32 mouse cellular contexts compared by ENCODE assay signal in the genomic region with DNA sequence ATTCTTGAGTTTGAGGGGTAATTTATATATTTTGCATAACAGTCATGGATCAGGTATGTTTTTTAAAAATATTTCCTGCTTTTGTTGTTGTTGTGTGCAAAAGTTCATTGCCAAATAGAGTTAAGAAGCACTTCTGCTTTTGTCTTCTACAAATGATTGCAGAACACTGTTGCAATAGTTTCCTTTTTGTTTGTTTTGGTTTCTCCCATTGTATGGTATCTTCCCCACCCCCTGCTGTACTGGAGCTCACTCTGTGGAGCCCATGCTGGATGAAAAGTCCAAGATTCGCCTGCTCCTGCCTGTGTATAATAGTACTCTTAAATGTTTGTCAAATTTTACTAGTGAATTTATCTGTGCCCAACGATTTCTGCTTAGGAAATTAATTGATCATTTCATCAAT. TPM values are rescaled to one million over a fixed set of nuclear protein-coding genes. Genes with fewer than 3 reads are reported as not detected.
DNase-seq lines count a peak whose midpoint lies in the region; ATAC-seq and TF ChIP-seq lines count a peak whose summit lies in the region.
"Had no signal": no experiment of that assay in that cellular context is flagged by ENCODE, and none has a peak within 500 bp of the region (broad histone marks: within the 10 kb centered on the region; RNA-seq: fewer than 3 reads in every experiment).

No protein-coding gene starts in this region.

- no peaks in the 10 kb centered on the region for H3K27me3 ChIP-seq in lung, postnatal 0 days (replicated peaks; ENCODE audit: insufficient read depth, low read length)
- no peaks in the 10 kb centered on the region for H3K27me3 ChIP-seq in liver, postnatal 0 days (ENCODE audit: insufficient read depth, low read length)
- no peaks in the 10 kb centered on the region for H3K27me3 ChIP-seq in forebrain, postnatal 0 days (ENCODE audit: insufficient read depth, low read length)
- H3K27me3 ChIP-seq: forebrain, embryonic 15.5 days; heart, embryonic 13.5 days; hindbrain, embryonic 13.5 days; limb, embryonic 15.5 days had no signal

- no peak for TF ChIP-seq EP300 in lung, postnatal 0 days (IDR thresholded peaks at IDR 0.05)
- TF ChIP-seq EP300 in liver, postnatal 0 days (IDR thresholded peaks at IDR 0.05; ENCODE audit: low read depth) = no peak; the same call in 1 of the 2 replicates

- no peaks in the 10 kb centered on the region for H3K36me3 ChIP-seq in lung, postnatal 0 days (ENCODE audit: insufficient read depth, low read length)
- H3K36me3 ChIP-seq in liver, postnatal 0 days (replicated peaks; ENCODE audit: insufficient read depth, low read length) = no peaks in the 10 kb centered on the region
- H3K36me3 ChIP-seq in forebrain, postnatal 0 days (ENCODE audit: insufficient read depth) = no peaks in the 10 kb centered on the region
- H3K36me3 ChIP-seq: embryonic facial prominence, embryonic 10.5 days; forebrain, embryonic 15.5 days; heart, embryonic 13.5 days; hindbrain, embryonic 13.5 days; limb, embryonic 15.5 days had no signal

- no peaks in the 10 kb centered on the region for H3K4me1 ChIP-seq in lung, postnatal 0 days (ENCODE audit: insufficient read depth, low read depth, low read length)
- H3K4me1 ChIP-seq in liver, postnatal 0 days (ENCODE audit: insufficient read depth) = no peaks in the 10 kb centered on the region
- H3K4me1 ChIP-seq in forebrain, postnatal 0 days (ENCODE audit: insufficient read depth) = no peaks in the 10 kb centered on the region
- H3K4me1 ChIP-seq: embryonic facial prominence, embryonic 10.5 days; forebrain, embryonic 15.5 days; heart, embryonic 13.5 days; hindbrain, embryonic 13.5 days; limb, embryonic 15.5 days had no signal

- no peaks in the 10 kb centered on the region for H3K9me3 ChIP-seq in lung, postnatal 0 days (ENCODE audit: low read length)
- no peaks in the 10 kb centered on the region for H3K9me3 ChIP-seq in liver, postnatal 0 days (ENCODE audit: low read length)
- no peaks in the 10 kb centered on the region for H3K9me3 ChIP-seq in forebrain, postnatal 0 days (ENCODE audit: low read length)
- H3K9me3 ChIP-seq: embryonic facial prominence, embryonic 10.5 days; forebrain, embryonic 15.5 days; heart, embryonic 13.5 days; hindbrain, embryonic 13.5 days; limb, embryonic 15.5 days had no signal

- TF ChIP-seq CTCF in lung, postnatal 0 days (IDR thresholded peaks at IDR 0.05) = no peak
- no peak for TF ChIP-seq CTCF in liver, postnatal 0 days (IDR thresholded peaks at IDR 0.05; ENCODE audit: low read depth)
- TF ChIP-seq CTCF in forebrain, postnatal 0 days (IDR thresholded peaks at IDR 0.05; ENCODE audit: low read depth) = no peak

- peak; percentile 44; the same call in 1 of the 2 replicates for ATAC-seq in lung, postnatal 0 days
- peak; percentile 67 for ATAC-seq in liver, postnatal 0 days
- no peak for ATAC-seq in forebrain, postnatal 0 days
- ATAC-seq: CD4-positive, CD25-positive, alpha-beta regulatory T cell, adult 4 months had no signal

- 43% methylated on average over 2 of the region's 2 CpGs for WGBS in lung, postnatal 0 days
- WGBS in liver, postnatal 0 days (ENCODE audit: insufficient replicate concordance) = 26% methylated on average over 2 of the region's 2 CpGs
- 56% methylated on average over 2 of the region's 2 CpGs for WGBS in forebrain, postnatal 0 days

- DNase-seq in embryo, embryonic 10.5 days (ENCODE audit: low spot score) = peak; percentile 20
- DNase-seq in embryo, embryonic 10 days (ENCODE audit: low spot score) = no peak
- DNase-seq in lung, postnatal 0 days (ENCODE audit: low spot score) = peak; percentile 47
- no peak for DNase-seq in lung, adult 18-20 months
- peak; percentile 13 for DNase-seq in adipocyte (ENCODE audit: low spot score)
- DNase-seq in liver, postnatal 0 days = no peak
- no peak for DNase-seq in forebrain, postnatal 0 days
- DNase-seq in natural killer cell, adult 2 months (ENCODE audit: low spot score in 2 of 2) = no peak
- DNase-seq: adrenal gland, postnatal 36 days; cerebellum, adult 11 months; cerebellum, postnatal 14 days; gastrocnemius, postnatal 14 days; heart, adult 2 months; kidney, adult 18-20 months; layer of hippocampus, adult 9-11 months; left cerebral cortex, postnatal 4 days; lung, postnatal 10 days; thymus, postnatal 25 days had no signal

- no peak overlapping the region for H3K4me3 ChIP-seq in lung, postnatal 0 days (ENCODE audit: low read depth, low read length)
- no peak overlapping the region for H3K4me3 ChIP-seq in liver, postnatal 0 days (ENCODE audit: low read depth, low read length)
- no peak overlapping the region for H3K4me3 ChIP-seq in forebrain, postnatal 0 days (ENCODE audit: low read depth, low read length)
- H3K4me3 ChIP-seq: embryonic facial prominence, embryonic 10.5 days; forebrain, embryonic 15.5 days; heart, adult 2 months; heart, embryonic 13.5 days; hindbrain, embryonic 13.5 days; left cerebral cortex, adult 2 months; limb, embryonic 15.5 days had no signal

- no peak overlapping the region for H3K4me2 ChIP-seq in lung, postnatal 0 days (replicated peaks; ENCODE audit: low read depth, low read length)
- no peak overlapping the region for H3K4me2 ChIP-seq in liver, postnatal 0 days (ENCODE audit: low read depth, low read length)
- H3K4me2 ChIP-seq in forebrain, postnatal 0 days (ENCODE audit: low read depth) = no peak overlapping the region
- H3K4me2 ChIP-seq: forebrain, embryonic 15.5 days; heart, embryonic 13.5 days; hindbrain, embryonic 13.5 days; limb, embryonic 15.5 days; midbrain, embryonic 11.5 days had no signal

- no peak overlapping the region for H3K27ac ChIP-seq in lung, postnatal 0 days (ENCODE audit: low read length)
- no peak overlapping the region for H3K27ac ChIP-seq in liver, postnatal 0 days (ENCODE audit: low read depth)
- H3K27ac ChIP-seq in forebrain, postnatal 0 days (ENCODE audit: low read depth, low read length) = no peak overlapping the region
- H3K27ac ChIP-seq: embryonic facial prominence, embryonic 10.5 days; forebrain, embryonic 15.5 days; heart, adult 2 months; heart, embryonic 13.5 days; hindbrain, embryonic 13.5 days; kidney, postnatal 0 days; left cerebral cortex, adult 2 months; limb, embryonic 15.5 days had no signal

- H3K9ac ChIP-seq in lung, postnatal 0 days (replicated peaks; ENCODE audit: low read depth) = no peak overlapping the region
- H3K9ac ChIP-seq in liver, postnatal 0 days (replicated peaks) = no peak overlapping the region
- H3K9ac ChIP-seq in forebrain, postnatal 0 days = no peak overlapping the region
- H3K9ac ChIP-seq: forebrain, embryonic 15.5 days; heart, embryonic 13.5 days; hindbrain, embryonic 13.5 days; limb, embryonic 15.5 days had no signal

RNA-seq across cellular contexts. Expression of gene Glipr1l3, which starts 20.3 kb away (rescaled TPM):
- polyA plus RNA-seq in lung, postnatal 0 days (2015; fragmentation: Nextera tagmentation; extraction: Ambion mirVana) = 0.15 and 0.23 TPM in 2 replicates
- not detected in 2 replicates for polyA plus RNA-seq in liver, postnatal 0 days (2015; fragmentation: Nextera tagmentation; extraction: Ambion mirVana)
- 1.2 and 1.5 TPM in 2 replicates for total RNA-seq in forebrain, postnatal 0 days (2014; rRNA removed)
- 0.49 and 0.64 TPM in 2 replicates for polyA plus RNA-seq in forebrain, postnatal 0 days (2015; fragmentation: Nextera tagmentation; extraction: Ambion mirVana)
- total RNA-seq: adrenal gland, adult 18-20 months; adrenal gland, postnatal 36 days; gastrocnemius, postnatal 14 days; heart, adult 2 months; heart, postnatal 25 days; left cerebral cortex, adult 2 months; left cerebral cortex, postnatal 4 days had no signal
- polyA plus RNA-seq: CD4-positive, CD25-positive, alpha-beta regulatory T cell, adult 4 months; embryonic facial prominence, embryonic 10.5 days; heart, adult 2 months; heart, embryonic 13.5 days; kidney, postnatal 0 days; large intestine, adult 2 months; limb, embryonic 15.5 days; neural tube, embryonic 11.5 days; spleen, adult 2 months had no signal

RNA-seq across cellular contexts. Expression of gene Caps2, which starts 23.6 kb away (rescaled TPM):
- 1.4 and 2.0 TPM in 2 replicates for polyA plus RNA-seq in lung, postnatal 0 days (2015; fragmentation: Nextera tagmentation; extraction: Ambion mirVana)
- not detected in 2 replicates for polyA plus RNA-seq in liver, postnatal 0 days (2015; fragmentation: Nextera tagmentation; extraction: Ambion mirVana)
- 0.24 and 0.69 TPM in 2 replicates for total RNA-seq in forebrain, postnatal 0 days (2014; rRNA removed)
- 0.36 and 0.59 TPM in 2 replicates for polyA plus RNA-seq in forebrain, postnatal 0 days (2015; fragmentation: Nextera tagmentation; extraction: Ambion mirVana)
- total RNA-seq: adrenal gland, adult 18-20 months; adrenal gland, postnatal 36 days; gastrocnemius, postnatal 14 days; heart, adult 2 months; heart, postnatal 25 days; left cerebral cortex, adult 2 months had no signal
- polyA plus RNA-seq: CD4-positive, CD25-positive, alpha-beta regulatory T cell, adult 4 months; heart, adult 2 months; spleen, adult 2 months had no signal

RNA-seq across cellular contexts. Expression of gene Glipr1l2, which starts 56.7 kb away (rescaled TPM):
- not detected in 2 replicates for polyA plus RNA-seq in lung, postnatal 0 days (2015; fragmentation: Nextera tagmentation; extraction: Ambion mirVana)
- not detected in 2 replicates for polyA plus RNA-seq in liver, postnatal 0 days (2015; fragmentation: Nextera tagmentation; extraction: Ambion mirVana)
- not detected in 2 replicates for total RNA-seq in forebrain, postnatal 0 days (2014; rRNA removed)
- not detected in 2 replicates for polyA plus RNA-seq in forebrain, postnatal 0 days (2015; fragmentation: Nextera tagmentation; extraction: Ambion mirVana)
- total RNA-seq: adrenal gland, adult 18-20 months; adrenal gland, postnatal 36 days; gastrocnemius, postnatal 14 days; heart, adult 2 months; heart, postnatal 25 days; left cerebral cortex, adult 2 months; left cerebral cortex, postnatal 4 days had no signal
- polyA plus RNA-seq: embryonic facial prominence, embryonic 10.5 days; forebrain, embryonic 15.5 days; heart, adult 2 months; heart, embryonic 13.5 days; hindbrain, embryonic 13.5 days; kidney, postnatal 0 days; large intestine, adult 2 months; limb, embryonic 15.5 days; midbrain, embryonic 11.5 days; neural tube, embryonic 11.5 days; spleen, adult 2 months had no signal

Comparison
In these comparisons a context has a peak if more than half of its experiments do, and no peak if none do; other contexts are left out.
1. DNase-seq: peak in embryo, embryonic 10.5 days (single experiment), lung, postnatal 0 days (single experiment) and adipocyte (single experiment); none in embryo, embryonic 10 days (single experiment), lung, adult 18-20 months (0 of 2), liver, postnatal 0 days (single experiment), forebrain, postnatal 0 days (single experiment) and natural killer cell, adult 2 months (0 of 2).